Mouse (Mus musculus) hindbrain, embryonic 15.5 days (tissue): Measurements from ENCODE around the gene Thbs4. TPM values are rescaled to one million over a fixed set of nuclear protein-coding genes. Genes with fewer than 3 reads are reported as not detected.

ENCODE experiments used
- ATAC-seq: fragments of 200-750 bp; cut with Nextera tagmentation; 2 replicates; pipeline ENCODE4 v1.8.0; 2017; ENCODE audit warnings: low read depth, moderate number of reproducible peaks, moderate TSS enrichment; ENCODE audit not compliant: low FRiP score
- H3K27ac ChIP-seq: fragments of 300-500 bp; sonication (generic); replicated peaks from 2 replicates; pipeline ENCODE4 v1.5.1; 2015; ENCODE audit warnings: mild to moderate bottlenecking, inconsistent platforms
- H3K27me3 ChIP-seq: fragments of 300-500 bp; sonication (generic); 2 replicates; pipeline ENCODE4 v1.6.1; 2015; ENCODE audit warnings: control low read depth, inconsistent platforms
- H3K36me3 ChIP-seq: fragments of 300-500 bp; sonication (generic); 2 replicates; pipeline ENCODE4 v1.6.1; 2015; ENCODE audit warnings: control low read depth, inconsistent platforms
- H3K4me1 ChIP-seq: fragments of 300-500 bp; sonication (generic); replicated peaks from 2 replicates; pipeline ENCODE4 v1.6.1; 2015; ENCODE audit warnings: control low read depth, inconsistent platforms
- H3K4me2 ChIP-seq: fragments of 300-500 bp; sonication (generic); 2 replicates; pipeline ENCODE4 v1.6.1; 2015; ENCODE audit warnings: moderate library complexity, mild to moderate bottlenecking, inconsistent platforms
- H3K4me3 ChIP-seq: fragments of 300-500 bp; sonication (generic); 2 replicates; pipeline ENCODE4 v1.5.1; 2015; ENCODE audit warnings: mild to moderate bottlenecking, inconsistent platforms
- H3K9ac ChIP-seq: fragments of 300-500 bp; sonication (generic); 2 replicates; pipeline ENCODE4 v1.6.1; 2015; ENCODE audit warnings: inconsistent platforms
- H3K9me3 ChIP-seq: fragments of 300-500 bp; sonication (generic); 2 replicates; pipeline ENCODE4 v1.6.1; 2016; ENCODE audit warnings: control low read depth, inconsistent platforms
- WGBS: fragments of 180-500 bp; shearing (Covaris S2); methylation state at CpG from one replicate; pipeline ENCODE4 v1.1.7; 2015; 5-methylcytosine and 5-hydroxymethylcytosine counted together
- polyA plus RNA-seq: library from polyadenylated mRNA; unstranded; fragments of >200 nt; fragmentation: Nextera tagmentation; extraction: Ambion mirVana; gene quantifications from 2 replicates; pipeline ENCODE4 v1.2.1, GENCODE M21; 2015

The Thbs4 gene
- polyA plus RNA-seq, 1 experiment from 2014 or later = 1.7 TPM

- no peak for ATAC-seq
- H3K9ac ChIP-seq = no peak overlapping the region
- H3K36me3 ChIP-seq = no peaks in the 10 kb centered on the region
- no peaks in the 10 kb centered on the region for H3K4me1 ChIP-seq
- H3K9me3 ChIP-seq = no peaks in the 10 kb centered on the region
- no peak overlapping the region for H3K27ac ChIP-seq
- no peaks in the 10 kb centered on the region for H3K27me3 ChIP-seq
- WGBS = 85% methylated on average over 12 of the region's 12 CpGs
- no peak overlapping the region for H3K4me3 ChIP-seq
- no peak overlapping the region for H3K4me2 ChIP-seq
These were observed 36.5 kb downstream of the Thbs4 start for GRCm38 (mm10) chr13:92757972-92758585.

- Histone ChIP-seq H3K9ac (no peak overlapping the region), H3K36me3 (no peaks in the 10 kb centered on the region), H3K4me2 (no peak overlapping the region), H3K9me3 (no peaks in the 10 kb centered on the region), H3K4me3 (no peak overlapping the region), H3K27me3 (no peaks in the 10 kb centered on the region), H3K27ac (no peak overlapping the region), H3K4me1 (peaks cover 17% of the 10 kb centered on the region)
- no peak for ATAC-seq
- 55% methylated on average over 7 of the region's 7 CpGs for WGBS
These were observed 39.6 kb downstream of the Thbs4 start for GRCm38 (mm10) chr13:92755036-92755435.

- WGBS = 89% methylated on average over 8 of the region's 8 CpGs
- Histone ChIP-seq H3K4me3 (no peak overlapping the region), H3K4me2 (no peak overlapping the region), H3K9ac (no peak overlapping the region), H3K4me1 (peaks cover 17% of the 10 kb centered on the region), H3K36me3 (no peaks in the 10 kb centered on the region), H3K27ac (no peak overlapping the region), H3K9me3 (no peaks in the 10 kb centered on the region), H3K27me3 (no peaks in the 10 kb centered on the region)
- ATAC-seq = no peak
These were observed 40.9 kb downstream of the Thbs4 start for GRCm38 (mm10) chr13:92753676-92754075.

GRCm38 (mm10) chr13:92751726-92752565 is 42.7 kb downstream of the Thbs4 start:
- WGBS = 60% methylated on average over 21 of the region's 21 CpGs

GRCm38 (mm10) chr13:92750976-92751518 is 43.6 kb downstream of the Thbs4 start:
- WGBS = 23% methylated on average over 7 of the region's 7 CpGs
- Histone ChIP-seq H3K27me3 (no peaks in the 10 kb centered on the region), H3K36me3 (no peaks in the 10 kb centered on the region), H3K4me2 (peak overlapping the region; percentile 26), H3K9me3 (no peaks in the 10 kb centered on the region), H3K4me1 (peaks cover 17% of the 10 kb centered on the region), H3K27ac (0 out of 2 replicates have a peak overlapping the region, but pooled peaks have one; percentile 67), H3K9ac (0 out of 2 replicates have a peak overlapping the region, but pooled peaks have one; percentile 27), H3K4me3 (no peak overlapping the region)
- peak; percentile 74 for ATAC-seq

More at GRCm38 (mm10) chr13:92751726-92752565, 42.7 kb downstream of the Thbs4 start:
- ATAC-seq = peak; percentile 81
- H3K27ac ChIP-seq = peak overlapping the region; percentile 67
- no peak overlapping the region for H3K4me3 ChIP-seq
- H3K4me2 ChIP-seq = no peak overlapping the region; the same call in 1 of the 2 replicates
- H3K27me3 ChIP-seq = no peaks in the 10 kb centered on the region
- H3K4me1 ChIP-seq = peaks cover 17% of the 10 kb centered on the region
- H3K9ac ChIP-seq = no peak overlapping the region
- H3K36me3 ChIP-seq = no peaks in the 10 kb centered on the region
- no peaks in the 10 kb centered on the region for H3K9me3 ChIP-seq

- H3K4me2 ChIP-seq = no peak overlapping the region
- WGBS = 85% methylated on average over 5 of the region's 5 CpGs
These were observed 51.3 kb downstream of the Thbs4 start for GRCm38 (mm10) chr13:92743337-92743736.

GRCm38 (mm10) chr13:92742886-92743285 is 51.7 kb downstream of the Thbs4 start:
- ATAC-seq = no peak
- H3K9ac ChIP-seq = no peak overlapping the region
- H3K4me1 ChIP-seq = 0 out of 2 replicates have a peak, but pooled peaks cover 3% of the 10 kb centered on the region
- H3K4me2 ChIP-seq = no peak overlapping the region
- no peaks in the 10 kb centered on the region for H3K36me3 ChIP-seq
- no peaks in the 10 kb centered on the region for H3K27me3 ChIP-seq
- H3K4me3 ChIP-seq = no peak overlapping the region
- no peaks in the 10 kb centered on the region for H3K9me3 ChIP-seq
- 97% methylated on average over 4 of the region's 4 CpGs for WGBS
- no peak overlapping the region for H3K27ac ChIP-seq

More at GRCm38 (mm10) chr13:92743337-92743736, 51.3 kb downstream of the Thbs4 start:
- ATAC-seq = no peak
- no peaks in the 10 kb centered on the region for H3K27me3 ChIP-seq
- 0 out of 2 replicates have a peak, but pooled peaks cover 3% of the 10 kb centered on the region for H3K4me1 ChIP-seq
- no peak overlapping the region for H3K4me3 ChIP-seq
- H3K36me3 ChIP-seq = no peaks in the 10 kb centered on the region
- no peaks in the 10 kb centered on the region for H3K9me3 ChIP-seq
- H3K9ac ChIP-seq = no peak overlapping the region
- no peak overlapping the region for H3K27ac ChIP-seq

GRCm38 (mm10) chr13:92740671-92741270 is 53.8 kb downstream of the Thbs4 start:
- no peak overlapping the region for H3K27ac ChIP-seq
- ATAC-seq = peak; percentile 67; the same call in 1 of the 2 replicates

GRCm38 (mm10) chr13:92739858-92740257 is 54.8 kb downstream of the Thbs4 start:
- Histone ChIP-seq H3K36me3 (no peaks in the 10 kb centered on the region), H3K9ac (no peak overlapping the region), H3K27ac (no peak overlapping the region), H3K9me3 (no peaks in the 10 kb centered on the region), H3K4me1 (peaks cover 13% of the 10 kb centered on the region), H3K4me2 (no peak overlapping the region), H3K4me3 (no peak overlapping the region), H3K27me3 (no peaks in the 10 kb centered on the region)
- no peak for ATAC-seq
- 93% methylated on average over 3 of the region's 3 CpGs for WGBS

More at GRCm38 (mm10) chr13:92740671-92741270, 53.8 kb downstream of the Thbs4 start:
- H3K27me3 ChIP-seq = no peaks in the 10 kb centered on the region
- H3K4me1 ChIP-seq = peaks cover 12% of the 10 kb centered on the region
- no peaks in the 10 kb centered on the region for H3K36me3 ChIP-seq
- no peak overlapping the region for H3K4me2 ChIP-seq
- no peak overlapping the region for H3K4me3 ChIP-seq
- no peaks in the 10 kb centered on the region for H3K9me3 ChIP-seq
- H3K9ac ChIP-seq = no peak overlapping the region
- 11% methylated on average over 2 of the region's 2 CpGs for WGBS

- no peak overlapping the region for H3K9ac ChIP-seq
These were observed 55.8 kb downstream of the Thbs4 start for GRCm38 (mm10) chr13:92738821-92739220.

GRCm38 (mm10) chr13:92736516-92737300 is 57.9 kb downstream of the Thbs4 start:
- no peaks in the 10 kb centered on the region for H3K36me3 ChIP-seq
- H3K4me1 ChIP-seq = peaks cover 37% of the 10 kb centered on the region
- H3K4me2 ChIP-seq = no peak overlapping the region
- no peak overlapping the region for H3K4me3 ChIP-seq
- H3K9me3 ChIP-seq = no peaks in the 10 kb centered on the region
- H3K27me3 ChIP-seq = no peaks in the 10 kb centered on the region
- H3K9ac ChIP-seq = no peak overlapping the region
- H3K27ac ChIP-seq = peak overlapping the region; percentile 42; the same call in 1 of the 2 replicates
- ATAC-seq = peak; percentile 71
- 31% methylated on average over 11 of the region's 11 CpGs for WGBS

More at GRCm38 (mm10) chr13:92738821-92739220, 55.8 kb downstream of the Thbs4 start:
- no peak for ATAC-seq
- no peaks in the 10 kb centered on the region for H3K27me3 ChIP-seq
- H3K4me2 ChIP-seq = no peak overlapping the region
- H3K27ac ChIP-seq = no peak overlapping the region
- H3K4me3 ChIP-seq = no peak overlapping the region
- H3K36me3 ChIP-seq = no peaks in the 10 kb centered on the region
- WGBS = 91% methylated on average over 3 of the region's 3 CpGs
- H3K9me3 ChIP-seq = no peaks in the 10 kb centered on the region
- peaks cover 23% of the 10 kb centered on the region for H3K4me1 ChIP-seq
